Mouse (Mus musculus): ENCODE data around the gene Hist1h2bg.
"Not testable (repeated sequence)": the region's sequence is repeated elsewhere in the genome, so short reads cannot be mapped to it uniquely, and the experiment has no call there.

DNA sequence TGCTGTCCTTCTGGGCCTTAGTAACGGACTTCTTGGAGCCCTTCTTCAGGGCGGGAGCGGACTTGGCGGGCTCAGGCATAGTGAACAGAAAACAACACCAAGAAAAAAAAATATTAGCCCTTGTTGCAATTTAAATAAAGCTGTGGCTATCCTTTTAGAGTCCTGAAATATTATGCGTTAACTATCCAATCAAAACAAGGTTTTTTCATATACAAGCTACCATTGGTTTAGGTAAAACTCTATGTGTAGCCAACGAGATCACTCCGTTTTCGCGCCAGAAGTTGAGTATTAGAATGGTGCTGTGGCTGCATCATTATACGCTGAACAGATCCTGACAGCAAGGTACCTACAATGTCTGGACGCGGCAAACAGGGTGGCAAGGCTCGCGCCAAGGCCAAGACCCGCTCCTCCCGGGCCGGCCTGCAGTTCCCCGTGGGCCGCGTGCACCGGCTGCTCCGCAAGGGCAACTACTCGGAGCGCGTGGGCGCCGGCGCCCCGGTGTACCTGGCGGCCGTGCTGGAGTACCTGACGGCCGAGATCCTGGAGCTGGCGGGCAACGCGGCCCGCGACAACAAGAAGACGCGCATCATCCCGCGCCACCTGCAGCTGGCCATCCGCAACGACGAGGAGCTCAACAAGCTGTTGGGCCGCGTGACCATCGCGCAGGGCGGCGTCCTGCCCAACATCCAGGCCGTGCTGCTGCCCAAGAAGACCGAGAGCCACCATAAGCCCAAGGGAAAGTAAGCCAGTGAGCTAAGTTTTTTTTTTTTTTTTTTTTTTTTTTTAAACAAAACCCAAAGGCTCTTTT, 37.4 kb upstream of the Hist1h2bg start, which contains the start of gene Hist1h2af:
- TF ChIP-seq EP300, CTCF (IDR thresholded peaks at IDR 0.05): not testable (repeated sequence)

All from lung, postnatal 0 days (tissue).